Mouse (Mus musculus) ES-Bruce4 (cell line): Measurements from ENCODE around the gene Shh. TPM values are rescaled to one million over a fixed set of nuclear protein-coding genes. Genes with fewer than 3 reads are reported as not detected.

ENCODE experiments used
- H3K27ac ChIP-seq: 2 replicates; pipeline ENCODE4 v1.5.1; 2012; ENCODE audit warnings: low read length, inconsistent platforms; ENCODE audit not compliant: insufficient read depth
- H3K27me3 ChIP-seq: 2 replicates; pipeline ENCODE4 v1.6.1; 2012; ENCODE audit warnings: mild to moderate bottlenecking, low read length, inconsistent platforms; ENCODE audit not compliant: control insufficient read depth, poor library complexity, insufficient read depth, severe bottlenecking
- H3K36me3 ChIP-seq: 2 replicates; pipeline ENCODE4 v1.6.1; 2012; ENCODE audit warnings: inconsistent platforms, mild to moderate bottlenecking, low read length, moderate library complexity; ENCODE audit not compliant: control insufficient read depth, poor library complexity, insufficient read depth, severe bottlenecking
- H3K4me1 ChIP-seq: one replicate; pipeline ENCODE4 v1.8.1; 2011; ENCODE audit warnings: low read length; ENCODE audit not compliant: control insufficient read depth, insufficient read depth
- H3K4me3 ChIP-seq: 2 replicates; pipeline ENCODE4 v1.5.1; 2011; ENCODE audit warnings: low read depth, mild to moderate bottlenecking, low read length
- H3K9ac ChIP-seq: 2 replicates; pipeline ENCODE4 v1.6.1; 2012; ENCODE audit warnings: low read depth, mild to moderate bottlenecking, inconsistent platforms; ENCODE audit not compliant: poor library complexity, severe bottlenecking
- H3K9me3 ChIP-seq: replicated peaks from 2 replicates; pipeline ENCODE4 v1.6.1; 2012; ENCODE audit warnings: mild to moderate bottlenecking, low read length, inconsistent platforms; ENCODE audit not compliant: control insufficient read depth, poor library complexity, insufficient read depth, severe bottlenecking
- CTCF ChIP-seq: IDR thresholded peaks from one replicate; pipeline ENCODE4 v1.8.1; 2011; ENCODE audit warnings: low read depth, low read length
- EP300 ChIP-seq: IDR thresholded peaks from 2 replicates; pipeline ENCODE4 v1.6.1; 2011; ENCODE audit warnings: low read depth, low read length; ENCODE audit not compliant: insufficient read depth
- POLR2A ChIP-seq: IDR thresholded peaks from one replicate; pipeline ENCODE4 v1.8.1; 2011; ENCODE audit warnings: low read length; ENCODE audit not compliant: insufficient read depth
- polyA plus RNA-seq: library from polyadenylated mRNA; stranded (reverse); fragments of >200 nt; gene quantifications from 2 replicates; pipeline ENCODE4 v1.2.4, GENCODE M21; 2011; ENCODE audit warnings: low read depth; ENCODE audit not compliant: missing spikeins, insufficient read depth, insufficient read length

Shh gene
- polyA plus RNA-seq, 1 experiment = not detected

DNA sequence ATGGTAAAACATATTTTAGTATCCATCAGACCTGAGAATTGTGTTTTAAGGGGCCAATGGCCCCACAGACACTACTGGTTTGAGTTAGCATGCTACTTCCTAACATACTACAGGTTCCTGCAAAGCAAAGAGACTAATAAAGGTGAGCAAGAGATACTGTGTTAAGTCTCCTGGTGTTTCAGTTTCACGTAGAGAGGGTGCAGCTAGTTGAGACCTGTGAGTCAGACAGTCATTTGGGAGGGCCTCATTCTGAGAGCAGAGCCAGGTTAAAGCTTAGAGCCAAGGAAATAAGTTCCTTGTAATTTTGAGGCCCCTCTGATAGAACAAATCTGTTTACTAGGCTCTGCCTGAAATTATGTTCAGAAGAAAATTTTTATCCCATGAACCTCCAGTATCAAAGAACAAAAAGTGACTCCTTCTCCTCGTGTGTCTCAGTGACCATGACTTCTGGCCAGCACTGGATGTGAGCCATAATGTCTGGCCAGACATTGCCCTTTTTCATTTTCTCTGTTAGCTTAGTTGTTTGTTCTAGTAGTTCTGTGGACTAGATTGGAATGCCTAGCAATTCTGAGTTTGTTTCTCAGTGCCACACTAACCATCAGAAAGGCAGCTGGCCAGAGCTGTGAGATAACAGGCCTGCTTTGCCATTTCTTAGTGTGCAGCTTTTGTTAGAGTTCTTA lies 54.9 kb downstream of the Shh start:
- H3K27me3 ChIP-seq = no peaks in the 10 kb centered on the region
- H3K4me1 ChIP-seq = no peaks in the 10 kb centered on the region
- H3K9me3 ChIP-seq = no peaks in the 10 kb centered on the region
- no peak overlapping the region for H3K9ac ChIP-seq
- no peak overlapping the region for H3K4me3 ChIP-seq
- no peak for TF ChIP-seq POLR2A
- no peak for TF ChIP-seq CTCF
- no peak for TF ChIP-seq EP300
- H3K36me3 ChIP-seq = peaks cover 52% of the 10 kb centered on the region
- H3K27ac ChIP-seq = no peak overlapping the region

Other genes starting within 250 kb of the Shh start
- 48.1 and 51.8 TPM in 2 replicates for gene Cnpy1, start 221.4 kb downstream of the Shh start, polyA plus RNA-seq
- 60.2 and 61.6 TPM in 2 replicates for gene Rbm33, start 150.1 kb downstream of the Shh start, polyA plus RNA-seq